Mouse (Mus musculus) liver, adult 2 months (tissue): ENCODE data around the gene Glod4. TPM values are rescaled to one million over a fixed set of nuclear protein-coding genes. Genes with fewer than 3 reads are reported as not detected.

Source experiments
- DNase-seq: peaks from one replicate; pipeline ENCODE4 v3.0.0-alpha.2; 2011; ENCODE audit warnings: low read depth, low spot score; ENCODE audit errors: extremely low read depth
- H3K27ac ChIP-seq: fragments of 200-500 bp; replicated peaks from 2 replicates; pipeline ENCODE4 v1.5.1; 2012; ENCODE audit warnings: low read depth, mild to moderate bottlenecking, control low read depth, inconsistent platforms, low read length; ENCODE audit not compliant: insufficient read depth
- H3K27me3 ChIP-seq: fragments of 200-500 bp; 2 replicates; pipeline ENCODE4 v1.6.1; 2012; ENCODE audit warnings: mild to moderate bottlenecking, moderate library complexity, low read length, inconsistent platforms; ENCODE audit not compliant: control insufficient read depth, insufficient read depth
- H3K36me3 ChIP-seq: fragments of 200-500 bp; 2 replicates; pipeline ENCODE4 v1.6.1; 2012; ENCODE audit warnings: low read length, inconsistent platforms; ENCODE audit not compliant: control insufficient read depth, insufficient read depth
- H3K4me1 ChIP-seq: fragments of 200-500 bp; 2 replicates; pipeline ENCODE4 v1.6.1; 2011; ENCODE audit warnings: low read length; ENCODE audit not compliant: control insufficient read depth, insufficient read depth
- H3K4me3 ChIP-seq: fragments of 200-500 bp; 2 replicates; pipeline ENCODE4 v1.5.1; 2011; ENCODE audit warnings: low read depth, mild to moderate bottlenecking, control low read depth, low read length, moderate library complexity; ENCODE audit not compliant: insufficient read depth
- H3K79me2 ChIP-seq: fragments of 200-500 bp; 2 replicates; pipeline ENCODE4 v1.6.1; 2012; ENCODE audit warnings: inconsistent platforms, mild to moderate bottlenecking, low read length, moderate library complexity; ENCODE audit not compliant: control insufficient read depth, insufficient read depth
- H3K9ac ChIP-seq: fragments of 200-500 bp; 2 replicates; pipeline ENCODE4 v1.6.1; 2012; ENCODE audit warnings: low read depth, mild to moderate bottlenecking, control low read depth, inconsistent platforms, low read length
- CTCF ChIP-seq: fragments of 200-500 bp; IDR thresholded peaks from 2 replicates; pipeline ENCODE4 v1.5.1; 2011; ENCODE audit warnings: low read depth, low read length, control low read depth
- POLR2A ChIP-seq: fragments of 200-500 bp; IDR thresholded peaks from 2 replicates; pipeline ENCODE4 v1.6.1; 2011; ENCODE audit warnings: low read length, control low read depth; ENCODE audit not compliant: insufficient read depth; ENCODE audit errors: extremely low read depth
- WGBS: fragments of 180-500 bp; shearing (Covaris S2); methylation state at CpG from one replicate; pipeline ENCODE4 v1.1.7; 2018; 5-methylcytosine and 5-hydroxymethylcytosine counted together
- polyA plus RNA-seq: library from polyadenylated mRNA; depleted of rRNA; stranded (reverse); fragments of >200 nt; gene quantifications from 2 replicates; pipeline ENCODE4 v1.2.3, GENCODE M21; 2012; rRNA removed
- total RNA-seq: library from RNA; depleted of rRNA; stranded (reverse); fragments of >200 nt; gene quantifications from 2 replicates; pipeline ENCODE4 v1.2.3, GENCODE M21; 2014; rRNA removed

Gene Glod4
- total and polyA plus RNA-seq, 2 experiments, result 9.8 to 56.1 TPM

DNA sequence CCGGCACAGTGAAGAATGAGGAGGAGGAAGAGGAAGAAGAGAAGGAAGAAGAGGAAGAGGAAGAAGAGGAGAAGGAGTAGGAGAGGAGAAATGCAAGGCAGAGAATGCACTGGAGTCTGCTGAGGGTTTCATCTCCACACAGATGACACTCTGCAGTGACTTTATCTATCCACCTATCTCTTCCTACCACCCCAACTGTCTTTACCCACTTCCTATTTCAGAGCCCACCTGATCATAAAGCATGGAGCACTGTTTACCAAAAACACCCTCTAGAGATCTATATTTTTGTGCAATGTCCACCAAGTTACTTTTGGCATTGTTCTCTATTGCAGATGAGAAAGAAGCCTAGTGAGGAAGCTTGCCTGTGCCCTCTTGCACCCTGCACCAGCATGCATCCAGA is 158.6 kb downstream of the Glod4 start:
- Histone ChIP-seq H3K27me3 (no peaks in the 10 kb centered on the region), H3K9ac (no peak overlapping the region), H3K36me3 (peaks cover 11% of the 10 kb centered on the region), H3K4me1 (no peaks in the 10 kb centered on the region), H3K79me2 (no peaks in the 10 kb centered on the region), H3K27ac (no peak overlapping the region), H3K4me3 (no peak overlapping the region)
- WGBS, result 86% methylated on average over 1 of the region's 1 CpGs
- DNase-seq, result no peak
- TF ChIP-seq CTCF, result no peak
- no peak for TF ChIP-seq POLR2A

DNA sequence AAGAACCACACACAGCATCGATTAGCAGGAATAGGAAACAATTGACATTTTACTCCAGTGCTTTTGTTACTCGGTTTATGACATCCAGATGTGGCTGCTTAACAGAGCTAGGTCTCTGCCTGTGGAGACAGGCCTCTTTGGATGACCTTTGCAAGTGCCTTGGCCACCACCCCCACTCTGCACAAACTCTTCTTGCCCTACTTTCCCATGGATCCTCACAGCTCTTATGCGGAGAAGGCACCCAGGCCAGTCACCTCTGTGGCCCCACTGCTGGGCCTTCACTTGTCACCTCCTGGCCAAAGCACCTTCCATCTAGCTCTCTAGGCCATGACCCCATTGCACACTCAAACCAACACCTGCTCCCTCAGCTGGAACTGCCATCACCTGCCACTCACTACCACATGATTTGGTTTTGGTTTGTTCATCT is 159.6 kb downstream of the Glod4 start:
- no peaks in the 10 kb centered on the region for H3K4me1 ChIP-seq
- H3K4me3 ChIP-seq, result no peak overlapping the region
- H3K27ac ChIP-seq, result no peak overlapping the region
- WGBS, result 93% methylated on average over 3 of the region's 3 CpGs
- H3K36me3 ChIP-seq, result peaks cover 14% of the 10 kb centered on the region
- H3K9ac ChIP-seq, result no peak overlapping the region
- TF ChIP-seq POLR2A (no peak), CTCF (no peak)
- DNase-seq, result no peak
- no peaks in the 10 kb centered on the region for H3K79me2 ChIP-seq
- no peaks in the 10 kb centered on the region for H3K27me3 ChIP-seq

DNA sequence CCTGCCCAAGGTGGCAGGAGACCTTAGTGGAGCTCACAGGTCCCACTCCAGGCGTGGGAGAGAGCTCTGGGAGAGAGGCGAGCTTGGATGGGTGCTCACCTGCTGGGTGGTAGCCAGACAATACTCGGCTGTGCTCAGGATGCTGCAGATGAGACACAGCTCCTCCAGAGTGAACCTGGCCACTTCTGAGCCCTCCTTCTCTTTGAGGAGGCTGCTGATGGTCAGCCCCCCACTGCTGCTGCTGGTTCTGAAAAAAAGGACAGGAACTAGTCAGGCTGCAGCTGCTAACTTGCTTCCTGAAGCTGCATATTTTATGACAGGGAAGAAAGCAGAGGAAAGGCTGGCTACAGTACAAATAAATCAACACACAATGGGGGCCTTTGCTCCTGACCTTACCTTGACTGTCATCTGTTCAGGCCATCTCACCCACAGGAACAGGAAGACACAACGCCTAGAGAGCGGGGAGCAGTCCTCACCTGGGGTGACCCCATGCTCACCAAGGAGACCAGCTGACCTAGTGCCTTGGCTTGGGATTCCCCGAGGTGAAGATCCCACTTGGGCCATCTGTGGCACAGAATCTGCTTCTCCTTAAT is 162.4 kb downstream of the Glod4 start:
- H3K27ac ChIP-seq, result no peak overlapping the region
- 87% methylated on average over 6 of the region's 6 CpGs for WGBS
- H3K9ac ChIP-seq, result no peak overlapping the region
- no peaks in the 10 kb centered on the region for H3K79me2 ChIP-seq
- no peak for DNase-seq
- H3K36me3 ChIP-seq, result peaks cover 19% of the 10 kb centered on the region
- no peak overlapping the region for H3K4me3 ChIP-seq
- no peaks in the 10 kb centered on the region for H3K27me3 ChIP-seq
- H3K4me1 ChIP-seq, result no peaks in the 10 kb centered on the region
- TF ChIP-seq POLR2A (no peak), CTCF (no peak)

DNA sequence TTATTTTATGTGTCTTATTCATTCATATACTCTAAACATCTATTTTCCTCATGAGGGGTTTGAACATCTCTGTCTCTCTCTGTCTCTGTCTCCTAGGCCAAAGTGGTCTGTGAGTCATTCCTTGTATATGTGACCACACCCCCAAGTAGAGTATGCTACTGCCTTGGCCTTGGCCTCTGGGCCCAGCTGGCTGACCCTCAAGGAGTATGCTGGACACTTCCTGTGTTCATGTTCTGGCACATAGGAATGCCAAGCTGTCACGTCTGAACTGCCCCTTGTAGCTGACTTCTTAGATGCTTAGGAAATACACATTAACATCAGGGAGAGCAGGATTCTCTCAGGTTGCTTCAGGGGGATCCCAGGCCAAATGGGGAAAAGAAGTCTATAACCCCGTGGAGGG is 163.2 kb downstream of the Glod4 start:
- no peak for DNase-seq
- H3K9ac ChIP-seq, result no peak overlapping the region
- no peaks in the 10 kb centered on the region for H3K79me2 ChIP-seq
- H3K4me1 ChIP-seq, result no peaks in the 10 kb centered on the region
- H3K27ac ChIP-seq, result no peak overlapping the region
- H3K4me3 ChIP-seq, result no peak overlapping the region
- no peak for TF ChIP-seq CTCF
- no peak for TF ChIP-seq POLR2A
- 71% methylated on average over 2 of the region's 2 CpGs for WGBS
- peaks cover 25% of the 10 kb centered on the region for H3K36me3 ChIP-seq
- H3K27me3 ChIP-seq, result no peaks in the 10 kb centered on the region

DNA sequence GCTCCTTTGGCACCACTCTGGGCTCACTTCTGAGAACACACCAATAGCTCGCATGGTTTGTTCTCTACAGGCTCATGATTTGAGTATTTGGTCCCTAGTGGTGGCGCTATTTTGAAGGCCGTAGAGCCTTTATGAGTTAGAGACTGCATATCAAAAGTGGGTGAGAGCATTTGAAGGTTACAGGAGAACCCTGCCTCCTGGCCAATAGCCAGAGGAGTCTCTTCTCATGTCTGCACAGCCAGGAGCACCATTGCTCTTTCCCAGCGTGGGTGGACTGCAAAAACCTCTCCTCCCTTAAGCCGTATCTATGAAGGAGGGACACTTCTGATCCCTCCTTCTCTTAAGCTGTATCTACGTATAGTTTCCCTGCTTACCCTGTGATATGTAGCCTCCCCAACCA is 166.2 kb downstream of the Glod4 start:
- no peak for DNase-seq
- TF ChIP-seq POLR2A (no peak), CTCF (no peak)
- H3K36me3 ChIP-seq, result peaks cover 35% of the 10 kb centered on the region
- 96% methylated on average over 6 of the region's 6 CpGs for WGBS
- no peak overlapping the region for H3K9ac ChIP-seq
- H3K4me1 ChIP-seq, result no peaks in the 10 kb centered on the region
- H3K27me3 ChIP-seq, result no peaks in the 10 kb centered on the region
- no peaks in the 10 kb centered on the region for H3K79me2 ChIP-seq
- no peak overlapping the region for H3K27ac ChIP-seq
- no peak overlapping the region for H3K4me3 ChIP-seq

DNA sequence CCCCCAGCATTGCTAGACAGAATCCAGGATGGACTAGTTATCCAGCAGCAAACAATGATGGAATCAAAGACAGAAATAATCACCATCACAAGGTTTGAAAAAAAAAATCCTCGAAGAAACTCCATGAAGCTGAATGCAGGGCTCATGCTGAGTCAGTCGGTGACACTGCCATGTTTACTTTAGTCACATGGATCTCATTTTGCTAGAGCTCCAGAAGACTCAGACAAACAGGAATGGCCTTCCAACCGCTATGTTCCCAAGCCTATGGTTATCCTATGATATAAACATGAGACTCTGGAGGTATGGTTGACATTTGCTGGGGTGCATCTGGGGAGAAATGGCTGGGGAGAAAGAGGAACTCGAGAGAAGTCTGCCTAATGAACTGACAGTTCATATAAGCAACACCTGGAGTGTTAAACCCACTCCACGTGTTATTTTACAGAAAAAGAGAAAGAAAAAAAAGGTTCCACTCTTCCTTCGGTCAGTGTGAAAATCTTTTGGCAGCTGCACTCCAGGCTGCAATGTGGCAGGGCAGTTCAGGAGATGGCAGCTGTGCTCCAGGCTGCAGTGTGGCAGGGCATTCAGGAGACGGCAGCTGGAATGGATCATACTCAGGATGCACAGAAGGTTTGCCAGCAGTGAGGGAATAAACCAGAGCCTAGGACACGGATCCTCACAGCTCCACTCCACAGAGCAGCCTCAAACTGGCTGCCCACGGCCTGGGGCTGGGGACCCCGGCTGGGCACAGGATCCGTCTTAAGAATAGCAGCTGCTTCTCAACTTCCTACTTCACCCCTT is 169.0 kb downstream of the Glod4 start:
- WGBS, result 79% methylated on average over 11 of the region's 11 CpGs
- Histone ChIP-seq H3K4me1 (0 out of 2 replicates have a peak, but pooled peaks cover 2% of the 10 kb centered on the region), H3K27me3 (no peaks in the 10 kb centered on the region), H3K36me3 (peaks cover 31% of the 10 kb centered on the region), H3K9ac (no peak overlapping the region), H3K79me2 (no peaks in the 10 kb centered on the region), H3K27ac (no peak overlapping the region), H3K4me3 (no peak overlapping the region)
- DNase-seq, result no peak
- TF ChIP-seq CTCF, result no peak
- no peak for TF ChIP-seq POLR2A

Other genes starting within 250 kb of the Glod4 start
- gene 1700016K19Rik, start 243.8 kb downstream of the Glod4 start, total RNA-seq, result not detected in 2 replicates
- 0.12 TPM in 1 of 2 replicates, not detected in the other for gene 1700016K19Rik, start 243.8 kb downstream of the Glod4 start, polyA plus RNA-seq
- gene Rflnb, start 215.9 kb downstream of the Glod4 start, total RNA-seq, result 0.37 and 0.67 TPM in 2 replicates
- 0.44 and 0.69 TPM in 2 replicates for gene Rflnb, start 215.9 kb downstream of the Glod4 start, polyA plus RNA-seq
- 18.9 and 22.8 TPM in 2 replicates for gene Vps53, start 64.1 kb downstream of the Glod4 start, total RNA-seq
- gene Vps53, start 64.1 kb downstream of the Glod4 start, polyA plus RNA-seq, result 19.3 and 22.4 TPM in 2 replicates
- 3.0 and 3.4 TPM in 2 replicates for gene Fam57a, start 64.1 kb downstream of the Glod4 start, total RNA-seq
- 3.5 and 5.3 TPM in 2 replicates for gene Fam57a, start 64.1 kb downstream of the Glod4 start, polyA plus RNA-seq
- gene Dbil5, start 26.1 kb downstream of the Glod4 start, total RNA-seq, result 0.46 and 0.54 TPM in 2 replicates
- 0.19 and 0.46 TPM in 2 replicates for gene Dbil5, start 26.1 kb downstream of the Glod4 start, polyA plus RNA-seq
- gene Gemin4, start 26.1 kb downstream of the Glod4 start, total RNA-seq, result 0.65 and 3.3 TPM in 2 replicates
- gene Gemin4, start 26.1 kb downstream of the Glod4 start, polyA plus RNA-seq, result 3.3 and 3.8 TPM in 2 replicates
- gene Mrm3, start within 50 bp of the Glod4 start, total RNA-seq, result 7.9 and 10.1 TPM in 2 replicates
- 7.1 and 7.8 TPM in 2 replicates for gene Mrm3, start within 50 bp of the Glod4 start, polyA plus RNA-seq
- gene Nxn, start 155.4 kb upstream of the Glod4 start, total RNA-seq, result 1.0 and 2.2 TPM in 2 replicates
- 1.3 and 1.6 TPM in 2 replicates for gene Nxn, start 155.4 kb upstream of the Glod4 start, polyA plus RNA-seq
- gene Timm22, start 163.2 kb upstream of the Glod4 start, total RNA-seq, result 7.9 and 12.4 TPM in 2 replicates
- 6.0 and 7.5 TPM in 2 replicates for gene Timm22, start 163.2 kb upstream of the Glod4 start, polyA plus RNA-seq